Mouse (Mus musculus) left cerebral cortex, adult 2 months (tissue): ENCODE data around the gene Tmem144. TPM values are rescaled to one million over a fixed set of nuclear protein-coding genes. Genes with fewer than 3 reads are reported as not detected.
"Not testable (repeated sequence)": the region's sequence is repeated elsewhere in the genome, so short reads cannot be mapped to it uniquely, and the experiment has no call there.

Source experiments
- DNase-seq, 2 experiments: peaks; one replicate each; pipeline ENCODE4 v3.0.0; 2021 to 2022; ENCODE audit warnings: low spot score in 2 of 2, mixed read lengths in 1 of 2; ENCODE audit errors: extremely low spot score in 1 of 2
- H3K27ac ChIP-seq: fragments of 200-600 bp; 2 replicates; pipeline ENCODE4 v1.8.1; 2022
- H3K4me3 ChIP-seq: fragments of 200-600 bp; 2 replicates; pipeline ENCODE4 v1.8.1; 2022
- CTCF ChIP-seq: fragments of 200-600 bp; IDR thresholded peaks from 2 replicates; pipeline ENCODE4 v1.8.1; 2022; ENCODE audit warnings: antibody characterized with exemption, mild to moderate bottlenecking, moderate library complexity
- intact Hi-C: fragments of 180-260 bp; cut with DNase I; formaldehyde crosslinking; loops from one replicate; pipeline ENCODE4 v1.15.1; 2025
- total RNA-seq, 2 experiments: library from RNA; stranded (reverse); gene quantifications; 2 replicates each; pipeline ENCODE4 v1.2.3; 2021

Tmem144 gene
- total RNA-seq, 2 experiments from 2014 or later, result 10.5 to 12.0 TPM

DNA sequence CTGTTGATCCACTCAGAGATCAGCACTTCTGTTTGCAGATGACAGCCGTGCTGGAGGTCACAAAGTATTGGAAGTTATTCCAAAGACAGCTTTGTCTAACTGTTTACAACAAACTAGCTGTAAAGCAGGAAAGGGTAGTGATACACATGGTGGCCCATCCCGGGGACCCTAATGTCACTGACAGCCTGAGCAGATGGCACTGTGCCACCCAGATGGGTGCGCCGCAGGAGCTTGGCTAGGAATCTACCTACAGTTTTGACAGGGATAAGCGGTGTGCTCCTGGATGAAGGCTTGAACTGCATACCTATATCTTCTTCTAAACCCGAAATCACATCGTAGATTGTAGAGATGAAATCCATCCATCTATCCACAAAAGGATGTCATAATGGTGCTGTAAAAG is 29.4 kb downstream of the Tmem144 start:
- Histone ChIP-seq H3K4me3 (no peak overlapping the region), H3K27ac (peak overlapping the region; percentile 10; the same call in 1 of the 2 replicates)
- intact Hi-C loops, result no loop called here
- no peak for DNase-seq
- no peak for TF ChIP-seq CTCF

DNA sequence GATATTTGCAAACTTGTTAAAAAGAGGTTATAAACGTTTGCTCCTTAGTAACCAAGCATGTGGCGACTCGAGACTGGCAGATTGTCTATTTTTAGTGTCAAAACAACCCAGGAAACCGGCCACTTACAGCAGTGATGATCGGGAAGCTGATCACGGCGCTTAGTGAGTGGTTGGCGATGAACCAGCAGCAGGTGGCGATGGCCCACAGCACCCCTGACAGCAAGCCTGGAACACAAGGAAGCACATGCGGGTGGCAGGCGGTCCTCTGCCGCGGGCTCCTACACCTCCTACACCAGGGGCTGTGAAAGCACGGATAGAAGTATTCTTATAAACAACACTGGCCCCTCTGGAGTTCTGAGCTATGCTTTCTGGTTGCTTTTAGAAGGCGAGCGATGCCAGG is 31.4 kb downstream of the Tmem144 start:
- no peak overlapping the region for H3K4me3 ChIP-seq
- DNase-seq, result peak; percentile 27 to 28
- intact Hi-C loops, result no loop called here
- H3K27ac ChIP-seq, result no peak overlapping the region
- TF ChIP-seq CTCF, result no peak

DNA sequence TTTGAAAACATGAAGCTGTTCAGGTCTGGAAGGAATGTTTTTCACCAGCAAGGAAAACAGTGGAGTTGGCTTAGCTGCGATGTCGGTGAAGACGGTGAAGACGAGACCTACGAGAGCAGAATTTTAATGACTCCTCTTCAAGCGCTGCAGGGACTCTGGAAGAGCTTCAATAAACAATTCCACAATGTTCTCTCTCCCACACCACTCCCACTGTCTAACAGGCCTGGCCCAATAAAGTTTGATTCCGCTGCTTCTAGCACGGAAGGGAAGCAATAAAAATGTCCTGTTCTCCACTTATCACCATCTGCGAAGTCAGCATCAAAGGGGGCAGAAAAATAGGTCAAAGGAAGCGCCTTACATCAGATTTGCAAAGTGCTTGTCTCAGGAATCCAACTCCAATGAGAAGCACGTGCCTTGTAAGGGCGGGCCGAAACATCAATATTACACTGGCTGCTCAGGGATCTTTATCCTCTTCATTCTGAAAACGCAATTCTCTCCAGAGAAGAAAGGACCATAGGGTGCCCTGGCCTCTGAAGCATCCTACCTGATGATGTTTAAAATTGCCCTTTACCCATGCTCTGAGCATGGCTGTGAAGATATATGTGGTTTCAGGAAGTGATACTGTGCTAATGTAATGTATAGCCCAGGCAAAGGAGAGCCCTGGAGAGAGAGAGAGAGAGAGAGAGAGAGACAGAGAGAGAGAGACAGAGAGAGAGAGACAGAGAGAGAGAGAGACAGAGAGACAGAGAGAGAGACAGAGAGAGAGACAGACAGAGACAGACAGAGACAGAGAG is 34.2 kb downstream of the Tmem144 start:
- intact Hi-C loops, result no loop called here
- no peak for TF ChIP-seq CTCF
- Histone ChIP-seq H3K4me3 (no peak overlapping the region), H3K27ac (peak overlapping the region; percentile 77)
- DNase-seq, result peak; percentile 23 to 31

DNA sequence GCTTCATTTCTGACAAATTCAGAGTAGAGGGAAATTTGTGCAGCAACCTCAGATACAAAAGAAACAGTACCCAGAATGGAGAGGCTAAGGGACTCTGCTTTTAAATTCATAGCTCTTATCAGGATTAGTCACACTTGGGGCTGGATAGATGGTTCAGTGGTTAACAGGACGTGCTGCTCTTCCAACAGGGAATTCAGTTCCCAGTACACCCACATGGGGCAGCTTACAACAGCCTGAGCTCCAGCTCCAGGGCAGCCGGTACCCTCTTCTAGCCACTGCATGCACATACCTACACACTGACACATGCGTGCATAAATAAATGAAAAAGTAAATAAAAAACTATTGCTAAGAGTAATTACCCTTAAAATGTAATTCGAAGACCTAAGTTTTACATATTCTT is 36.3 kb downstream of the Tmem144 start:
- intact Hi-C loops, result no loop called here
- Histone ChIP-seq H3K4me3 (no peak overlapping the region), H3K27ac (no peak overlapping the region)
- no peak; the same call in 1 of the 2 replicates for TF ChIP-seq CTCF
- DNase-seq, result no peak

DNA sequence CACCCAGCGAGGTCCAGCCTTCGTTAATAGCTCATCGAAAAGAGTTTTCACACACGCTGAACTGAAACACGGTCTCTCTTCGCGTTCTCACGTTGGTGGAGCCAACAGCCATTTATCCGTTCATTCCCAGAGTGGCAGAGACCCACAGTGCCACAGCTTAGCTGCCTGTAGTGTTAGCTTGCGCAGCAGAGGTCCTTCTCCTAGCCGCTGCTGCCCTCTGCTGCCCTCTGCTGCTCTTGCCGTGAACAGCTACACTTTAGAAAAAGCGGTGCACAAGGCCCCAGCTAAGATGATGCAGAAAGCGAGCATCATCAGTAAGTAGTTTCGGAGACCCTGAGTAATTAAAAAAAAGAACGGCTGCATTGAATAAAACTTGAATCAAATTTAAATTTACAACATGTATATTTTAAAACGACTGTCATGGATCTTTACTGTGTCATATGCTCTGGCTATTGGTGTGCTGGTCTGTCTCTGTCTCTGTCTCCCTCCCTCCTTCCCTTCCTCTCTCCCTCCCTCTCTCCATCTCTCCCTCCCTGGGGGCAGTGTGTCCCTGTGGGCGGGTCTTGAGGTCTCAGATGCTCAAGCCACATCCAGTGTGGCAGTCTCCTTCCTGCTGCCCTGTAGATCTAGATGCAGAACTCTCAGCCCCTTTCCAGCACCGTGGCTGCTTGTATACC is 38.6 kb downstream of the Tmem144 start:
- peak; percentile 85 to 91 for DNase-seq
- no peak overlapping the region for H3K27ac ChIP-seq
- peak; percentile 96 for TF ChIP-seq CTCF
- peak overlapping the region; percentile 27; the same call in 1 of the 2 replicates for H3K4me3 ChIP-seq
- intact Hi-C loops, result no loop called here

DNA sequence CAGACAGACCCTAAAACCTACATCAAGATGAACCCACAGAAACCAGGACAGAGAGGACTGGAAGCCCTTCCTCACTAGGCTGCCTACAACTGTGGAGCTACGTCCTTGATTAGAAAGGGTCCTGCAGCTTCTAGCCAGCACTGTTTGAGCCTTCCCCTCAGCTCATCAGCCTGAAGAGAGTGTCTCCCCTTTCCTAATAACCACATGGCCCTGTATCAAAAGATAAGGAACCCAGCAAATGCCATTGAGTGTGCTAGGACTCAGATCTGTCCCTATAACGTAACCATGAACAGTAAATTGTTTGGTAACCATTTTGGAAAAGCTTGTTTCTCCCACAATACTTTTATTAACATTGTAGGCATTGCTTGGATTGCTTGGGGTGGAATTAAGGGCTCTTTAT is 40.5 kb downstream of the Tmem144 start:
- intact Hi-C loops, result no loop called here
- no peak for TF ChIP-seq CTCF
- Histone ChIP-seq H3K4me3 (no peak overlapping the region), H3K27ac (no peak overlapping the region)
- no peak for DNase-seq

DNA sequence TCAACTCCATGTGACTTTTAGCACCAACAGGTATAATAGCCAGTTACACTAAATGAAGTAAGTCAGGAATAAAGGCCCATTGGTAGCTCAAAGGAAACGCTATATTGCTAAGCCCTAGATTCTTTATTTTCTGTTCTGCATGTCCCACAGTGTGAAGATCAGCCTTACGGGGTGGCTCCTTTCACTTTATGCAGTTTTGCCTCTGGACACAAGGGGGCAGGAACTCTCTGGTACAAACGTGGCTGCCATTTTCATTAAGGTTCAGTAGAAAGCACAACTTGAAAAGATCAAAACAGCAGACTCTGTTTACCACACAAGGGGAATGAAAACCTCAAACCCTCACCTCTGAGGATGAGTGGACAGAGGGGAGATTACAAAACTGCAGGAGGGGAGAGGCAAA is 40.9 kb downstream of the Tmem144 start:
- DNase-seq, result peak in 1 of 2 experiments; percentile 42
- intact Hi-C loops, result no loop called here
- peak; percentile 55 for TF ChIP-seq CTCF
- H3K4me3 ChIP-seq, result no peak overlapping the region
- no peak overlapping the region for H3K27ac ChIP-seq

DNA sequence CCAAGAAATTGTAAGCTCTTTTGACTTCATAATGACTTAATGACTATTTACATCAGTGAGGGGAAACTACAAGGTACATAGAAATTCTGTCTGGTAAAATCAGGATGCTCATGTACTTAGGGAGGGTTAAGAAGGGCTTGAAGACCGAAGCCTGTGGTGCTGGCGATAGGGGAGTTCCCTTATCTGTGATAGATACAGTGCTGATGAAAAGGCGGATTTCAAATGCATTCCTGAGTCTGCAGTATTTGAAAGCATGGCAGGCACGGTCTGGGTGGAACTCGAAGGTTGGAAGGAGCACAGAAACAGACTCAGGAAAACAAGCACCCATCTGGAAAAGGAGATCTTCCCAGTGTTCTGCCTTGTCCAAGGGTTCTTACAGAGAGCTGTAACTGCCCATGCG is 42.0 kb downstream of the Tmem144 start:
- DNase-seq, result no peak
- H3K27ac ChIP-seq, result no peak overlapping the region
- intact Hi-C loops, result no loop called here
- TF ChIP-seq CTCF, result no peak
- no peak overlapping the region for H3K4me3 ChIP-seq

DNA sequence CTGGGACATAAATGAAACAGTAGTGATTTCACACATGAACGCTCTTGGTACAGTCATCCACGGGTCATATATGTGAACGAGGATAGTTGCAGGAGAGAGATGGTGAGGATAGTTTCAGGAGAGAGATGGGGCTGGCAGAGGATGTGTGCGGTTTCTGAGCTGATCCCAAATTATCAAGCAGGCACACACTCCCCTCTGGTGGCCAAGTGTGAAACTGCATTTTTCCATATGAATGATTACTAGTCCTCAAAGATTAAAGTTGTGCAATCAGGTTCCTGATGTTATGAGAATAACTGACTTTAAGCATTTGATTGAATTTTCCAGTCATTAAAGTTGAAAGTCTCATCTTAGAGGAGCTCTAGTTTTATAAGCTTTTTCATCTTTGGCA is 43.4 kb downstream of the Tmem144 start:
- Histone ChIP-seq H3K4me3 (no peak overlapping the region), H3K27ac (no peak overlapping the region)
- intact Hi-C loops, result loop anchor here (1.0 to 2.0 kb wide), 2 partner anchors 136 to 144 kb away; no protein-coding TSS in a partner anchor
- TF ChIP-seq CTCF, result peak; percentile 81
- peak; percentile 58 to 67 for DNase-seq

DNA sequence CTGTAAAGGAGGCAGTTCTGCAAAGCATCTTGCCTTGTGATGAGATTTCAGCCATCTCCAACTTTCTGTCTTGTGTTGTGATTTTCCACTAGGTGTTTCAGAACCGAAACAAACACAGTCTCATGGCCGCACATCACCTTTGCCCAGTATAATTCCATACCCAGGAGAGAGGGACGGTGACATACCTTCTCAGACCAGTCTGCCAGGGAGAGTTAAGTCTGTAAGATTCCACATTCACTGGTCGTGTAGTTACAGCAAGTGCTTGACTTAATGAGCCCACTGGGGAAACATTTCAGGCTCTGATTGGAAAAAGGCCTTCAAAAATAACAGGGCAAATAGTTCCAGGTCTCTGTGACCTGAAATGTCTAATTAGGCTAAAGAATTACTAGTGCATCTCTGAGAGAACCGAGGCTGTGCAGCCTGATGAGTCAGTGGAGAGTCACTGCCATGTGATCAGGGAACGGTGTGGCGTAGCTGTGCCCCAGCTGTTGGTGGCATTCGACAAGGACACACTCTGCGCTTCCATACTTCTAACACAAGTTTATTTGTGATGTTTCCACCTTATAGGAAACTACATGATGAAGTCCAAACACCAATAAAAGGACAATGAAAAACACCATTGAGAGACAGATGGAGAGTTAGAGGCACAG is 43.9 kb downstream of the Tmem144 start:
- Histone ChIP-seq H3K4me3 (no peak overlapping the region), H3K27ac (no peak overlapping the region)
- intact Hi-C loops, result loop anchor here (1.0 to 2.0 kb wide), 2 partner anchors 135 to 144 kb away; no protein-coding TSS in a partner anchor
- DNase-seq, result no peak
- no peak for TF ChIP-seq CTCF

DNA sequence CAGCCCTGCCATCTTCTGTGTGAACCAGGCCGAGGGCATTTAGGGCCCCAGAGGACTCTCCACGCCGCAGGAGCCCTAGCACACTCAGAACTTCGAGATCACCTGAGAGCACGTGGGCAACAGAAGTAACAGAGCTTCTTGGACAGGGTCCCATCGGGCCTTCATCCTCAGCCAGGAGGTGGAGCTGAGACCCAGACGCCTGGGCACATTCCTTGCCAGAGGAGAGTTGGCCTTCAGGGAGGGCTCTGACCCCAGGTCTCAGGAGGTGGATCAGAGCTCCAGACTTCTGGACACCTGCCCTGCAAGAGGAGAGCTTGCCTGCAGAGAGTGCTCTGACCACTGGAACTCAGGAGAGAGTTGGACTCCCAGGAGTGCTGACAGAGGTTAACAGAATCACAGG is 51.8 kb downstream of the Tmem144 start:
- H3K27ac ChIP-seq, H3K4me3 ChIP-seq, intact Hi-C loops, DNase-seq: not testable (repeated sequence)

DNA sequence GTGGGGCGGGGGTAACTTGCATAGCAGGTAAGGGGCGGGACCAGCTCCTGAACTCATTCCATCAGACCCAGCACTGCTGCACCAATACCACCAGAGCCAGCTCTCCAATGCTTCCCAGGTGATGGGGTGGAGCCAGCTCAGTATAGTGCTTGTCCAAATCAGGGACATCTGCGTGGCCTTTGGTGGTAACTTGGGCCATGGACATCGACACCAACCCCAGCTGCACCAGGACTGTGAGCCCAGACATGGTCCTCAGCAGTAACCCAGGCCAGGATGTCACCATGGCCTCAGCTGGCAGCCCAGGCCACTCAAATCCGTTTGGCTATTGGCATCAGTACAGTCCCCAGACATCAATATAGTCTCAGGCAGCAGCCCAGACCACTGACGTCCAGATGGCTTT is 60.3 kb downstream of the Tmem144 start:
- H3K27ac ChIP-seq, result no peak overlapping the region
- no peak for DNase-seq
- no peak overlapping the region for H3K4me3 ChIP-seq
- intact Hi-C loops, result no loop called here
- TF ChIP-seq CTCF, result no peak
